Mouse (Mus musculus): Measurements from ENCODE around the gene Fbxo41.

DNA sequence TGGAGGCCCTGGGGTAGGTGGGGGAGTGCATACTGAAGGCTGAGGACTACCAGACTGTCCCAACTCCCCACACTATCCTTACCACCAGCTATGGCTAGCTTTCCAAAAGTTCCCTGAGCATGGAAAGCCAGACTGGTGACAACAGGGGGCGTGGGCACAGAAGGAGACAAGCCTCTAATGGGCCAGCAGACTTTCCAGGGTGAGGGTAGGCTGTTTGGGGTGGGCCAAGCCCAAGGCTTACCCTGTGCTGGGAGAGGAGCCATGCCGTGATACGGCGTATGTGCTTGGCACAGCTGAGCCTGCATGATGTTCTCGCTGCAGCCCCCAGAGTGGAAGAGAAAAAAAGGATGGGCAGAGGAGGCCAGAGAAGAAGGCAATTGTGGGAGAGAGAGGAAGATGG lies 22.8 kb downstream of the Fbxo41 start:
- no peak for TF ChIP-seq CTCF (IDR thresholded peaks at IDR 0.05; ENCODE audit: low read depth, low read length)
- TF ChIP-seq EP300 (IDR thresholded peaks at IDR 0.05; ENCODE audit: insufficient read depth, low read depth, low read length) = no peak
- TF ChIP-seq POLR2A (IDR thresholded peaks at IDR 0.05; ENCODE audit: insufficient read depth, low read length) = no peak

Measured in ES-Bruce4 (cell line).